Mouse (Mus musculus) yolk sac, embryonic 10.5 days (tissue): ENCODE data around the gene Psd.

Experiments used
- DNase-seq: peaks from one replicate; pipeline ENCODE4 v3.0.0-alpha.2; 2017; ENCODE audit warnings: low spot score

Psd gene

DNA sequence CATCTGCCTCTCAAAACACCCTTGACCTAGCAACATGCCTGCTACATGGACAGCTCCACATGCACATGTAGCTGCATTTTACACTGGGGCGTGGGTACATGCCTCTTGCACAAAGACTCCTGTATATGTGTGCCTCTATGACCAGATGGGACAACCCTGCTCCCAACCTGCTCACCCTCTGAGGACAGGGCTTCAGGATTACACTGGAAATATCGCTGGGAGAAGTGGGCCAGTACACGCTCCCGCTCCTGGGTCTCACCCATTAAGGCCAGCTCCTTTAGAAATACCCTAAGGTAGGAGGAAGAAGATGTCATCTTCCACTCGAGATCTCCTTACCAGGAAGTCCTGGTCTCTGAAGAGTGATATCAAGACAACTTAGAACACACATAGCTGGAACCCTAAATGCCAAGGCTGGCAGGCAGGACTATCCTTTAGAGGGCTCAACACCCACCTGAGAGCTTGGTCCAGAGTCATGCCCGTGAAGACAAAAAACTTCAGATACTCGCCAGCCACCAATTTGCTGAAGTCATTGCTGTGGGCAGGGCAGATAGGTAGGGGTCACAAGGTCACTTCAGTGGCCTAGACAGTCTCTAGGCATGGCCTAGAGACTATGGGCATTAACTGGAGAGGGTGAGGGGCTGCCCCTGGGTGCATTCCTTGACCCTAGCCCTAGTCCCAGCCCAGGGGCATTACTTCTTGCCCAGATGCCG is 6.7 kb downstream of the Psd start:
- DNase-seq = no peak

GRCm38 (mm10) chr19:46318586-46319378 is 8.2 kb downstream of the Psd start:
- no peak for DNase-seq

GRCm38 (mm10) chr19:46318031-46318471 is 8.9 kb downstream of the Psd start:
- DNase-seq = no peak

GRCm38 (mm10) chr19:46317546-46317885 is 9.4 kb downstream of the Psd start:
- DNase-seq = no peak

DNA sequence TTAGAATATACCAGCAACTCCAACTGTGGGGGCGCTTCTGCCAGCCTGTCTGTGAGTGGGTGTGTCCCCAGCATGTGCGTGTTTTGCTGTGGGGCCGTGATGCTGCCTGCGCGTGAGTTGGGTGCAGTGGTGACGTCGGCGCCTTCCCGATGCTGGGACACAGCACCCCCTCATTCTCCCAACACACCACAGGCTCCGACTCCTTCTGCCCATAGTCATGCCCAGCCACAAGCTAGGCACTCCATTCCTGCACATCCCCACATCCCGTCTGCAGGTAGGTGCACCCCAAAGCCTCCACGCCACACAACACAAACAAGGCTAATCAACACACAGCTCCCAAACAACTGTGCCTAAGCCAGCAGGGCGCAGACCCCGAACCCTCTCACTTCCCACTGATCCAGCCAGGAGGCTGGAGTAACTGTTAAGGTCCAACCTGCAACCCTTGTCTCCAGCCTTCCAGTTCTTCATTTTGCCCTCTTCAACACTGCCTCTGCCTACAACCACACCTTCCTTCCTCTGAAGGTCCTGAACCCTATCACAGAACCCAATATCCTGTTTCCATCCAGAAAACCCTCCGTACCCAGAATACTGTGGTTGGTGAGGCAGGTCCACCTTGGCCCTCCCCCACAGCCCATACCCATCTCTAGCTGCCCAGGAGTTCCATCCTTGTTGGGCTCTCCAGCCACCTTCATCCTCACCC is 10.0 kb downstream of the Psd start:
- DNase-seq = no peak

DNA sequence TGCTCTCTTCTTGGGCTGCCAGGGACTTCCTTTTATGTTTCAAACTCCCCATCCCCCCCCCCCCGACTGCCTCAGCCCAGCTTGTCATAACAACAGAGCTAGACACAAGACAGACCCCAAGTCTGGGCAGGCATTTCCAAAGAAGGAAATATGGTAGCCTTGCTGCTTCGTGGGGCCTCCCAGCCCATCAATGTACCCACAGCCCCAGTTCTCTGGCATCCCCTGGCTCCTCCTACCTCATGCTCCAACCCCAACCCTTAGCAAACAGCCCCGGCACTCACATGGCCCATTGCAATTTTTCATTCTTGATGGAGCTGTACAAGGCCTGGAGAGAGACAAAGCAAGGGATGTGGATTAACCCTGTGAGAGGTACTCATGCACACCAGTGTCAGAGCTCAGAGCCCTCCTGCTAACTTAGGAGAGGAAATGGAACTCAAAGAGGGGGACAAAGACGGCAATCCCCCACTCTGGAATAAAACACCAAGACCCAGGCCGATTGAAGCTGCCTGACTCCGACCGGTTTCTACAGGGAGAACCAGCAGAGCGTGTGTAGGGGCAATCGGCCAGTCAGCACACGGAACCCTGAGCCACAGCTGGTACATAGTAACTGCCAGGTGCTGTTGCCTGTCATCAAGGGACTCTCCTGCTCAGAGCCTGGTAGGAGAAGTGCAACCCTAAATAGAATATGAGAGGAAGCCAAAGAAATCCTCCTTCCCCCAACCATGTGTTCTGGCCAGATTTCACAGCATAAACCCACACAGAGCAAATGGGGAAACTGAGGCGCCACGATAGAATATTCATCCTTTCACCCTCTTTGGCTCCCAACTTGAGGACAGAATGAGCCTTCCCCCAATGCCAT is 11.0 kb downstream of the Psd start:
- DNase-seq = peak; percentile 47

DNA sequence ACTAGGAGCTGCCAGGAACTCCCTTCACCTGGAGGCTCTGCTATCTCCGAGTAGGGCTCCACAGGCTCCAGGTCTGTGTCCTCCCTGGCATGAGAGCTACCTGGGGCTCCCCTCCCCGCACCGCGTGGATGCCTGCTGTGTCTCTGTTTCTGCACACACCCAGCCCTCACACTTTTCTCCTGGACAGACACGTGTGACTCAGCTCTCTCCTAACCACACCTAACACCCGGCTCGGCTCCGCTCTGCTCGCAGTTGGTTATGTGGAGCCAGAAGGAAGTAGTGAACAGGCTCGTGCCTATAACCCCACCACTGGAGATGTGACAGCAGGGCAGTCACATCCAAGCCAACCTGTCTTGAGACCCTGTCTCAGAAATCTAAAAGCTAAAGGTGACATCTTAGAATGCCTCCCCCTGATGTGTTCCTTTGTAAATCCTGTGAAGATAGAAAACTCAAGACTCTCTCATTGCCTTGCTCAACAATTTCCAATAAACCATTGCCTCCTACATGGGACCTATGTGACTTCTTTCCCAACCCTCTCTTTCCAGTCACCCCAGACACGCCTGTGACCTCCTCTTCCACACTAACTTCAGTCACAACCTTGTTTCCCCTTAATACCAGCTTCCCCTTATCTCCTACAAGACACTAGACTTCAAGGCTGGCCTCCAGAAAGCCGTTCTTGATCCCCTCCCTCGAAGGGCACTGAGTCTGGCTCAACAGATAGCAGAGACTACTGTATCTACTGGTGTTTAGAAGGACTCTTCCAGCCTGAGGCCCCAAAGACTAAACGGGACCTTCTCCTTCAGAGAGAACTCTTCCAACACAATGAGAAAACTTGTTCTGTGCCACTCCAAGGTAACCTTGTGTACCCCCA is 11.8 kb downstream of the Psd start:
- DNase-seq = no peak

DNA sequence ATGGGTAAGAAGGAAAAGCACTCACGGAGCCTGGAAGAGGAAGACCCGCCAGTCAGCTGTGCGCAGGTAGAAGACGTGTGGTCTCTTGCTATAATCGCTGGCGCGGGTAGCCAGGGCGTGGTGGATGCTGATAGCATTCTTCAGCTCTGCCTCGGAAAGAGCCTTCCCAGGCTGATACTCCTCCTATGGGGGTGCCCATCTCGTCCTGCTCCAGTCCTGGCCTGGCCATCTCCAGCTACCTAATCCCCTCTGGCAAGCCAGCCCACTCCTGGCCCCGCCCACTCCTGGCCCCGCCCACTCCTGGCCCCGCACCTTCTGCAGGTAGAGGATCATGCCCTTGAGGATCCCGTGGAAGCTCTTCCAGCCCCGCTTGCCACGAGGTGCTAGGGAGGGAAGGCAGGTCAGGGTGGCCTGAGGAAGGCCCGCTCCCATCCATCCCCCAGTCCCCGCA is 12.8 kb downstream of the Psd start:
- DNase-seq = peak; percentile 26

DNA sequence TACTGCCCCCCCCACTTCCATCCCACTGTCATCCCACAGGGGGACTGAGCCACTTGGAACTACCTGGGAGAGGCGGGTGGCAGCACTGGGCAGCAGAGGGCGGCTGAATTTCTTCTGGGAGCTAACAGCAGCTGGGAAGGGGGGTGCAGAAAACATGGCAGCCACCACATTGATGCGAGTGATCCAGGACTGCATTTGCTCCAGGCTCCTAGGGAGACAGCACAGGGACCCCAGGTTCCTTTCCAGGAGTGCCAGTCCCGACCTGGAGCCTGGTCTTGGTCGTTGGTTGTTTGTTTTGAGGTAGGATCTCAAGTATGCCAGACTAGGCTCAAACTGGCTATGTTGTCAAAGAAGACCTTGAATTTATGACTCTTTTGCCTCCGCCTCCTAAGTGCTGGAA is 13.4 kb downstream of the Psd start:
- DNase-seq = no peak

- DNase-seq = no peak
Observed at GRCm38 (mm10) chr19:46313116-46313515, 13.8 kb downstream of the Psd start.

DNA sequence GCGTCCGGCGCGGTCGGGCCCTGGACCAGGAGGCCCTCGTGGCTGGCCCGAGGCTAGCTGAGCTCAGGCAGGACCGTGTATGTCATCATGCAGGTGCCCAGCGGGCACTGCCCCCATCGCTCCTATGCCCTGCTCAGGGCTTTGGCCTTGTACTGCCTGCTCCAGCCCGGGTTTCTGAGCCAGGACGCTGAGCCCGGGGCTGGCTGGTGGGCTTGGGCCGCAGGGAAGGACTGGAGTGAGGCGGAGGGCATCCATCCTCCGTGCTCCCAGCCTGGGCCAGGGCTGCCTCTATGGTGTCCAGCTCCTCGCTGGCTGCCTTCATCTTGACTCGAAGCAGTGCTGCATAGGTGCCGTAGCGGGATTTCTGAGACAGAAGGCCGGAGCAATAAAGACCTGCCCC is 14.4 kb downstream of the Psd start:
- no peak for DNase-seq

- no peak for DNase-seq
Observed at GRCm38 (mm10) chr19:46311341-46311740, 15.6 kb downstream of the Psd start.

- no peak for DNase-seq
Observed at GRCm38 (mm10) chr19:46310312-46310865, 16.6 kb downstream of the Psd start.

DNA sequence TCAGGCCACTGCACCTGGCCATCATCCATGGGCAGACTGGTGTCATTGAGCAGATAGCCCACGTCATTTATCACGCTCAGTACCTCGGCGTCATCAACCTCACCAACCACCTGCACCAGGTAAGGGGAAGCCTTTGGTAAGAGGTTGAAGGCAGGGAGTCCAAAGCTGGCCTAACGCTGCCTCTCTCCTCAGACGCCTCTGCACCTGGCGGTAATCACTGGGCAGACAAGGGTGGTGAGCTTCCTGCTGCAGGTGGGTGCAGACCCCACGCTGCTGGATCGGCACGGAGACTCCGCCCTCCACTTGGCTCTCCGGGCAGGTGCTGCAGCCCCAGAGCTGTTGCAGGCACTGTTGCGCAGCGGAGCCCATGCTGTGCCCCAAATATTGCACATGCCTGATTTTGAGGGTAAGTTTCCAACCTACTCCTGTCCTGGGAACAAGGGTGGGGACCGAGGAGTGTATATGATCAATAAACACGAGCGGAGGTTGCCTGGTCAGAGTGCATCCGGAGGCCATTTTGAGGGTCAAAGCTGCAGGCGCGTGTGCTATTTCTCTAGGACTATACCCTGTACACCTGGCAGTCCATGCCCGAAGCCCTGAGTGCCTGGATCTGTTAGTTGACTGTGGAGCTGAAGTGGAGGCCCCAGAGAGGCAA is 17.2 kb downstream of the Psd start:
- no peak for DNase-seq

GRCm38 (mm10) chr19:46308706-46309435 is 18.1 kb downstream of the Psd start:
- DNase-seq = peak; percentile 70

DNA sequence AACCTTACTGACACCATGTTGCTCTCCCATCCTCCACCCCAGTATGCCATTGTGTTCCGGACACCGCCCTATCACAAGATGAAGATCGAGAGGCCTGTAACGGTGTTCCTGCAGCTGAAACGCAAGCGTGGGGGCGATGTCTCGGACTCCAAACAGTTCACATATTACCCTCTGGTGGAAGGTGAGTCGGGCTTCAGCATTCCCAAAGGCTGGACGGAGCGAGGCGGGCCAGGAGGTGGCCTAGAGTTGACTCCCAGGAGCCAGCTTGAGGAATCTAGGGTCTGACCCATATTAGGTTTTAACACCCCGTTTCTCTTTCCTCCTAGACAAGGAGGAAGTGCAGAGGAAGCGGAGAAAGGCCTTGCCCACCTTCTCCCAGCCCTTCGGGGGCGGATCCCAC is 18.7 kb downstream of the Psd start:
- no peak for DNase-seq

GRCm38 (mm10) chr19:46307781-46308180 is 19.2 kb downstream of the Psd start:
- DNase-seq = no peak

DNA sequence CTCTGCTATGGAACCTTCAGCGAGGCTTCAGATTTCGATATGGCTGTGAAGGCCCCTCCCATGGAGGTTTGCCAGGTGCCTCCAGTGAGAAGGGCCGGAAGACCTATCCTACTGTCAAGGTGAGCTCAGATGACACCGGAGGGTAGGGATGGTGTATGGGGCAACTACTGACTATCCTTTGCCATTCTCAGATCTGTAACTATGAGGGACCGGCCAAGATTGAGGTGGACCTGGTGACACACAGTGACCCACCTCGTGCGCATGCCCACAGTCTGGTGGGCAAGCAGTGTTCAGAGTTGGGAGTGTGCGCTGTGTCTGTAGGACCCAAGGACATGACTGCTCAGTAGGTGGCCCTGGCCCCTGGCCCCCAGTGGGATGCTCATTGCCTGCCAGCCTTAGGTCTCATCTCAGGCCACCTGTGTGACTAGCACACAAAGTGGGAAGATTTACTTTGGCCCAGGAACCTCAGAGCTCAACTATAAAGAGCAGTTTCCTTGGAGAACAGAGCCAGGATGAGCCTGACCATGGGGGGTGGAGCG is 20.1 kb downstream of the Psd start:
- no peak for DNase-seq

DNA sequence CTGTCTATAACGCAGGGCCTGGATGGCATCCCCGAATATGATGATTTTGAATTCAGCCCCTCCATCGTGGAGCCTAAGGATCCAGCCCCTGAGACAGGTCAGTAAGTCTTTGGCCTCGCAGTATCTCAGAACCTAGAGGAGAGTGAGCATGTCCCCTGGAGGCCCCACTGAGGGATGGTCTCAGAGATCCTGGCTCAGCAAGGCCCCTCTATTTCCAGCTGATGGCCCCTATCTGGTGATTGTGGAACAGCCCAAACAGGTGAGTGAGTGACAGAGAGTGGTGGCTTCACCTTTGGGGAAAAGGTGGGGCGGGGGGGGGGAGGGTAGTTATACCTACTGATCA is 20.7 kb downstream of the Psd start:
- no peak for DNase-seq
